In genomic region chr4:126556809-126557711, GRCm38 (mm10) we compare ENCODE assay signal across 8 mouse cellular contexts. TPM values are rescaled to one million over a fixed set of nuclear protein-coding genes. Genes with fewer than 3 reads are reported as not detected.
DNase-seq lines count a peak whose midpoint lies in the region; ATAC-seq lines count a peak whose summit lies in the region.

Gene Clspn, plus strand, starts transcription at chr4:126556935.

- H3K9ac ChIP-seq in hindbrain, embryonic 13.5 days: peak within 1 kb of the TSS; percentile 65

- DNase-seq in WW6 (ENCODE audit: low read depth, low spot score): peak; percentile 86
- peak; percentile 87 to 88 for DNase-seq in cerebellum, postnatal 14 days
- DNase-seq in frontal cortex, postnatal 14 days (ENCODE audit: low spot score in 2 of 2): peak; percentile 47 to 81
- peak; percentile 80 to 81 for DNase-seq in layer of hippocampus, postnatal 36 days
- peak; percentile 80 for DNase-seq in right cerebral cortex, adult 18-20 months
- DNase-seq in urinary bladder, adult 2 months (ENCODE audit: low spot score): peak; percentile 63

- ATAC-seq in hindbrain, embryonic 13.5 days (ENCODE audit: low FRiP score): peak; percentile 98

- H3K27me3 ChIP-seq in hindbrain, embryonic 13.5 days: no peaks in the 10 kb centered on the region

- WGBS in hindbrain, embryonic 13.5 days: under 1% methylated on average over 54 of the region's 54 CpGs
- WGBS in macrophage (ENCODE audit: missing documents): under 1% methylated on average over 47 of the region's 54 CpGs

- peak within 1 kb of the TSS; percentile 69 for H3K4me3 ChIP-seq in hindbrain, embryonic 13.5 days
- peak within 1 kb of the TSS; percentile 62 for H3K4me3 ChIP-seq in macrophage (ENCODE audit: inconsistent target)

- peaks cover 11% of the 10 kb centered on the region for H3K4me1 ChIP-seq in hindbrain, embryonic 13.5 days (replicated peaks)

- H3K27ac ChIP-seq in hindbrain, embryonic 13.5 days: no peak within 1 kb of the TSS
- H3K27ac ChIP-seq in macrophage: peak within 1 kb of the TSS; percentile 62

- H3K4me2 ChIP-seq in hindbrain, embryonic 13.5 days: peak within 1 kb of the TSS; percentile 75

- H3K79me2 ChIP-seq in macrophage (ENCODE audit: inconsistent target): peaks cover 22% of the 10 kb centered on the region

- no peaks in the 10 kb centered on the region for H3K9me3 ChIP-seq in hindbrain, embryonic 13.5 days

- H3K36me3 ChIP-seq in hindbrain, embryonic 13.5 days: peaks cover 3% of the 10 kb centered on the region; the same call in 1 of the 2 replicates
- no peaks in the 10 kb centered on the region for H3K36me3 ChIP-seq in macrophage (ENCODE audit: inconsistent target)

RNA-seq across cellular contexts. Expression of gene Clspn, which starts in this region (rescaled TPM):
- 8.7 and 9.0 TPM in 2 replicates for polyA plus RNA-seq in hindbrain, embryonic 13.5 days (2015; fragmentation: Nextera tagmentation; extraction: Ambion mirVana)
- total RNA-seq in layer of hippocampus, postnatal 36 days (2021): 1 to 10 TPM in 1 of 2 experiments, under 1 TPM in 1; 0.58 to 1.3 TPM
- 10 to 100 TPM in 7 of 26 experiments, 1 to 10 TPM in 19; 1.8 to 24.2 (median 7.5) TPM for total RNA-seq in macrophage (2018; cell fraction: chromatin; rRNA removed)
- total RNA-seq in macrophage (2018; cell fraction: cytosol; rRNA removed): 1 to 10 TPM in 24 of 26 experiments, under 1 TPM in 2; 0.69 to 3.4 (median 2.2) TPM
- 10 to 100 TPM in 4 of 26 experiments, 1 to 10 TPM in 22; 1.5 to 37.2 (median 4.3) TPM for total RNA-seq in macrophage (2018; cell fraction: nucleus; rRNA removed)
- 1.1 to 13.8 TPM (median 13.0 TPM) in 3 replicates for polyA plus RNA-seq in macrophage (2018)
- 0.74 and 0.81 TPM in 2 replicates for polyA plus RNA-seq in urinary bladder, adult 2 months (2012; rRNA removed)

Comparison
In these comparisons a context has a peak if more than half of its experiments do, and no peak if none do; other contexts are left out.
1. Peak in DNase-seq in urinary bladder, adult 2 months; RNA of the gene not detected or under 1 TPM.